ENCODE assay signal across 8 mouse cellular contexts in the genomic region with DNA sequence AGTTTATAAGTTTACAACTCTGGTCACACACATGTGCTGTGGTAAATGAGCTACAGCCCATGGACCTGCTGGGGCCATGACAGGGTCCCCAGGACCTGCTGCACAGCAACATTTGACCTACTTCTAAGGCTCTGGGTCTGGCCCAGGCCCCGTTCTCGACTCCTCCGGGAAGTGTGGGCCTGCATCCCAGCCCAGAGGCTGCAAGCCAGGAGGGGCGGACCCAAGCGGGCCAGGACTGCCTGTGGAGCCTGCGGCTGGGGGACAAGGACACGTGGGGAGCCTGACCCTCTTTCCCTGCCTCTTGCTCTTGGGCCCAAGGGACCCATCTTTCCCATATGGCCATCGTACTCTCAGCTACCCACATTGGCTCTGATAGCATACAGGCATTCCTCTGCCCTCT. TPM values are rescaled to one million over a fixed set of nuclear protein-coding genes. Genes with fewer than 3 reads are reported as not detected.
DNase-seq lines count a peak whose midpoint lies in the region.

No protein-coding gene starts in this region.

- DNase-seq in 3134 (ENCODE audit: extremely low read depth, insufficient read length, low spot score), result peak; percentile 34
- DNase-seq in adrenal gland, adult (ENCODE audit: inconsistent age in 2 of 2, low spot score in 1 of 2), result peak; percentile 39 to 67
- DNase-seq in gastrocnemius, postnatal 36 days, result peak; percentile 85
- DNase-seq in layer of hippocampus, postnatal 10 days (ENCODE audit: low spot score in 2 of 2), result peak; percentile 55 to 70
- peak; percentile 80 for DNase-seq in ovary, postnatal 14 days (ENCODE audit: low spot score)
- no peak for DNase-seq in natural killer cell, adult 2 months (ENCODE audit: low spot score in 2 of 2)
- no peak for DNase-seq in B cell, adult 2 months
- DNase-seq in thymus, postnatal 14 days, result no peak

- intact Hi-C loops in gastrocnemius, postnatal 36 days (cut with DNase I), result no loop called here

RNA-seq across cellular contexts. Expression of a gene that starts 11.7 kb away (rescaled TPM):
- 1 to 10 TPM in 1 of 2 experiments, under 1 TPM in 1; 0.74 to 1.1 TPM for total RNA-seq in gastrocnemius, postnatal 36 days (2021)
- total RNA-seq in layer of hippocampus, postnatal 10 days (2021), result 1 to 10 TPM; 6.7 to 7.6 TPM

RNA-seq across cellular contexts. Expression of a gene that starts 16.9 kb away (rescaled TPM):
- total RNA-seq in gastrocnemius, postnatal 36 days (2021), result 1,000 to 10,000 TPM in 1 of 2 experiments, 100 to 1,000 TPM in 1; 290 to 1,186 TPM
- under 1 TPM; 0.49 to 0.75 TPM for total RNA-seq in layer of hippocampus, postnatal 10 days (2021)

RNA-seq across cellular contexts. Expression of a gene that starts 39.4 kb away (rescaled TPM):
- total RNA-seq in gastrocnemius, postnatal 36 days (2021), result not detected
- total RNA-seq in layer of hippocampus, postnatal 10 days (2021), result not detected

RNA-seq across cellular contexts. Expression of a gene that starts 55.2 kb away (rescaled TPM):
- not detected for total RNA-seq in gastrocnemius, postnatal 36 days (2021)
- total RNA-seq in layer of hippocampus, postnatal 10 days (2021), result not detected

Comparison
In these comparisons a context has a peak if more than half of its experiments do, and no peak if none do; other contexts are left out.
1. DNase-seq: peak in 3134 (single experiment), adrenal gland, adult (2 of 2), gastrocnemius, postnatal 36 days (2 of 2), layer of hippocampus, postnatal 10 days (2 of 2) and ovary, postnatal 14 days (single experiment); none in natural killer cell, adult 2 months (0 of 2), B cell, adult 2 months (0 of 2) and thymus, postnatal 14 days (single experiment).
2. RNA of a gene that starts 16.9 kb away (total RNA-seq): 290 to 1,186 TPM in gastrocnemius, postnatal 36 days; 0.49 to 0.75 TPM in layer of hippocampus, postnatal 10 days; every median in the first group is over 100 times any median in the second.